Mouse (Mus musculus) right cerebral cortex, adult 18-20 months (tissue): ENCODE data around the gene Ykt6.

Experiments
- DNase-seq: peaks from one replicate; pipeline ENCODE4 v3.0.0; 2022; ENCODE audit warnings: mixed read lengths

Ykt6 gene

DNA sequence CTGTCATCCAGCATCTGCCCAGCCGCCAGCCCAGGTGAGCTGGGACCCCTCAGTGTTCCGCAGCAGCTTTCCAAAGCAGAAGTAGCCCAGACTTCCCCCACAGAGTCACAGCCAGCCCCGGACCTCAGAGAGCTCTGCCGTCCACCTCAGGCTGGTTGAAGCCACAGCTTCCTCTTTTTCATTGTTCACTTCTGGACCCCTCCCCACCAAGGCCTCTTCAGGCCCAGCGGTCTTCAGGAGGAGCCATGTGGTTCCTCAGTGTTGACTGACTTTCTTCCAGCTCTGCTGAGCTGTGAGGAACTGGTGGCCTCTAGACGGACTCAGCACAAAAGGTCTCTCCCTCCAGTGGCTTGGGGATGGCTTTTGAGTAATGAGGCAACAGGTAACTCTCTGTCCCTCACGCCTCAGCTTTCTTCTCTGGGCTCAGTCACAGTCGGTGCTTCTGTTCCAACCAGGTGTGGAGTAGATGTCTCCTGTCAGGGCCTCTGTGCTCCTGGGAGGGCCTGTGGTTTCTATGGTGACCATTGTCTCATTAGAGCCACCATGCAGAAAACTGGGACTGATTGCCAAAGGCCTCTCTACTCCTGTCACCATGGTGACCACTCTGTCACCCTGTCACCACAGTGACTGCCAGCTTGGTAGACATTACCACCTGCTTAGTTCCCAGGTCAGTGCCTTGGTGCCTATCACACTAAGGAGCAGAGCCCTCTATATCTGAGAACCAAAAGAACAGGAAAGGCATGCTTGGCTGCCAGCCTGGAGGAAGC lies 5.7 kb upstream of the Ykt6 start, which contains the start of gene Gck:
Gene Gck (minus strand): TSS at position 496 of the 767 bp plus-strand sequence.
- no peak for DNase-seq

GRCm38 (mm10) chr11:5952501-5952900 lies 3.0 kb upstream of the Ykt6 start:
- DNase-seq, result no peak

- no peak for DNase-seq
These were observed 2.2 kb upstream of the Ykt6 start for GRCm38 (mm10) chr11:5953130-5953765.

GRCm38 (mm10) chr11:5954435-5954834 lies 1.1 kb upstream of the Ykt6 start:
- DNase-seq, result no peak

GRCm38 (mm10) chr11:5954965-5955504 lies 458 bp upstream of the Ykt6 start:
- no peak for DNase-seq

GRCm38 (mm10) chr11:5960051-5960450 lies 4.6 kb downstream of the Ykt6 start:
- DNase-seq, result no peak

- no peak for DNase-seq
These were observed 10.4 kb downstream of the Ykt6 start for GRCm38 (mm10) chr11:5965865-5966264.

GRCm38 (mm10) chr11:5966751-5967150 lies 11.3 kb downstream of the Ykt6 start:
- DNase-seq, result no peak

DNA sequence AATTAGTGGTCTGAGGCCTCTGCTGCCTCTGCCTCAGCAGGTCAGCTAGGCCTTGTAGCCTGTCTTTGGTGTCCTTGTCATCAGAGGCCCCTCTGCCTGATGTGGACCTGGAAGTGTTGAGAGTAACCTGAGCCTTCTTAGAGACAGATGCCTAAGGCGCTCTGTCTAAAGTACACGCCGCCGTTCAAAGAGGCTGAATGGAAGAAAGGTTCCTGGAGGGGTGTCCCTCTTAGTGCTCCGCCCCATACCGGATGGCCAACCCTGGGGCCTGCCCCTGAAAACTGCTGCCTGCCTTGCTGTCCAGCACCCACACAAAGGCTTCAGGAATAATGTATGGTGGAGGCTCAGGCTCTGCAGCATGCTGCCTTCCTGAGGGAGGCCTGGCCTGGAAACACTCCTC lies 12.7 kb downstream of the Ykt6 start:
- no peak for DNase-seq

GRCm38 (mm10) chr11:5971202-5971601 lies 15.7 kb downstream of the Ykt6 start:
- no peak for DNase-seq

DNA sequence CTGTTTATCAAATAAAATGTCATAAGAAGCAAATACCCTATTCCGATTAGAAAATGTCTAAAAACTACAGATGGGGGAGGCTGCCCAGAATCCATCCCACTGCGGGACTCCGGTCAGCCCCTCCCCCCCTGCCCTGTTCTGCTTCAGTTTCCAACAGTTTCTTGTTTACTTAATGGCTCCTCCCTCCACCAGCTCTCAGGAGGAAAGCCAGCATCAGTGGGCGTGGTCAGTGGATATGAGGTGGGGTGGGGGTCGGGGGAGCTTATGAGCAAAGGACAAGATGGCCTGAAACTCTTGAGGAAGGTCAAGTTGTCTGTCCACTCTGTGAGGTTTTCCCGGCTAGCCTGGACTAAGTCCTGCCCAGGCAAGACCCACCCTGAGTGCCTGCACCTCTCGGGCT lies 17.7 kb downstream of the Ykt6 start:
- no peak for DNase-seq

DNA sequence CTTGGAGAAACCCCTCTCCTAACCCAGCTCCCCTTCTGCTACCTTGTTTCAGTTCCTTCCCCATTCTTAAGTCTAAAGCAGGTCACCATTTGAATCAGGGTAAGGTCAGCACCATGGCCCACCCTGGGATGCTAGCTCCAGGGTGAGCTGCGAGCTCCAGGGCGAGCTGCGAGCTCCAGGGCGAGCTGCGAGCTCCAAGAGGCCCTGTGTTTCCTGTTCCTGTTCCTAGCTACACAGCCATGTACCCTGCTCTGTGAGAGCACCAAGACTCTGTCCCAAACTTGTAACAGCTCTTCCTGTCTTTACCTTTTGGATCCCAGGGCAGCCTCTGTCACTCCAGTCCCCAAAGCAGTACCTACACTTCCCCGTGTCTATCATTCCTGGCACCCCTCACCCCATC lies 18.6 kb downstream of the Ykt6 start:
- DNase-seq, result no peak

GRCm38 (mm10) chr11:5975068-5975467 lies 19.6 kb downstream of the Ykt6 start:
- DNase-seq, result no peak

DNA sequence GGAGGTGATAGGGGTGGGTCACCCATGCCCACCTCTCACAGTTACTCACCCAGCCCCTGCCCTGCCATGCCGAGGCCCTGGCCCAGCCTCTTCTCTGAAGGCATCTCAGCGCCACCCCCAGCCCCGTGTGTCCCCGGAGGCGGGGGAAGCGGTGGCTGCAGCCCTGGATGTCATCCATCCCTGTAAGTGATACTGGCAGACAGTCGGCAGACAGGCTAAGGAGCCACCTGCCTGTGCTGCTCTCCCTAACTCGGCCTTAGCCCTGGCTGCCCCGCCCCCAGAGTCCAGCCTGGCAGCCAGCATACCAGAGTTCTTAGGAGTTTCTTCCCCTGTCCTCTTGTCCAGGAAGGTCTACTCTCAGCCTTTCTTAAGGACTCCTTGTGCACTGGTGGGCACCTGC lies 20.6 kb downstream of the Ykt6 start:
- DNase-seq, result no peak

DNA sequence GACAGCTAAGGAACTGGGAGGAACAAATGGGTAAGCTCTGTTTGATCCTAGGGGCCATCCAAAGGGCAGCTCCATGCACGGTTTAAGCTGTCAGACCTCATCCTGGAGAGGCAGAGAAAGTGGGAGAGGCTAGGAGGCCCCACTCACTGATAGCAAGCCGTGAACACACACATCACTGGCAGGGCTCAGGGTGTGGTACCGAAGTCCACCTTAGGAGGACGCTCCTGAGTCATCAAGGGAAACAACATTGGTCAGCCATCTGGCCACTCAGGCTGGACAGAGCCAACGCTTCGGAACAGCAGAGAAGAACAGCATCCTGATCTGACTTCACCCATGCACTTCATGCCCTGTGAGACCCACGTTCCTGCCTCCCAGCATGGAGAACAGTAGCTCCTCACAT lies 23.6 kb downstream of the Ykt6 start:
- DNase-seq, result no peak

DNA sequence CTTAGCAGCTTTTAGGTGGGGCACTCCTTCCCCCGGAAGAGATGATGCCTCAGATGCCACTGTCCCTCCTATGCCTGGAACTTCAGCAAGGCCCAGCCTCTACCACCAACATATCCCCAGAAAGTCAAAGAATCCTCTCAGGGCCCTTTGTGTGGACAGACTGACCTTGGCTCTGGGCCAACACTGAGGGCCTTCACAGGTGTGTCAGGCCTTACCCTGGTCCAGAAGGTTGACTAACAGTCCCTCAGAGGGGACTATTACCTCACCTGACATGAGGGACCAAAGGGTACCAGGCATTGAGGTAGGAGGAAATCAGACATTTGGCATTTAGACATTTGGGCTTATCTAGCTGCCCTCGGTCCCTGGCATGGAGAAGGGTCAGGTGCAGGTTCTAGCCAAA lies 24.6 kb downstream of the Ykt6 start:
- no peak for DNase-seq

DNA sequence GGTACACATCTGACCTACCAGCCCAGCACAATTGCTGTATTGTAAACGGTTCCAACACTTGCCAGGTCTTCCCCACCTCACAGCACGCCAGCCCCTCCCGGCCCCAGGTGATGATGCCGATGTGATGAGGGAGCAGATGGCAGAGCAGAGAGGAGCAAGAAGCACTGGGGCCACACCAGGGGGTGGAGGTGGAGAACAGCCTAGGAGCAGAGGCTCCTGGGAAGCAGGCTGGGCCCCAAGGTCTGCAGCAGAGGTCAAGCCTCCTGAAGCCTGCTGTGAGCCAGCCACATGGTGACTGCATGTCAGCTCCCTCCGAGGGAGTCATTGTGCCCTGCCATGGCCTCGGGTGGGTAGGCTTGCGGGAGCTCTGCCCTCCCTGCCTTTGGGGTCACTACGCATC lies 25.1 kb downstream of the Ykt6 start:
- no peak for DNase-seq

- no peak for DNase-seq
These were observed 25.8 kb downstream of the Ykt6 start for GRCm38 (mm10) chr11:5981323-5981722.

GRCm38 (mm10) chr11:5983629-5984028 lies 28.1 kb downstream of the Ykt6 start:
- no peak for DNase-seq

DNA sequence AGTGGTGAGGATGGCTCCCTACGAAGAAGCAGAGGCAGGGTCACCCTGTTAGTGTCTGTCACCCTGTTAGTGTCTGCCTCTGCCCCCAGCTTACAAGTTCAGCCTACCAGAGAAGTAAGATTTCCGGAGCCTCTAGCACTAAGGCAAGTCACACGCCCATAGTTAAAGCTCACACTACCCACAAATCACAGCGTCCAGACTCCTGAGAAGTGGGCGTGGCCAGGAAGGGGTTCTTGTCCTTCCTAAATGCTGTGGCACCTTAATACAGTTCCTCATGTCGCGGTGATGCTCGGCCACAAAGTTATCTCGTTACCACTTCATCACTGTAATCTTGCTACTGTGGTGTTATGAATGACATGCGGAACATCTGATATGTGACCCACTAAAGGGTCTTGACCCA lies 32.6 kb downstream of the Ykt6 start:
- no peak for DNase-seq

GRCm38 (mm10) chr11:5989954-5990593 lies 34.6 kb downstream of the Ykt6 start:
- no peak for DNase-seq

DNA sequence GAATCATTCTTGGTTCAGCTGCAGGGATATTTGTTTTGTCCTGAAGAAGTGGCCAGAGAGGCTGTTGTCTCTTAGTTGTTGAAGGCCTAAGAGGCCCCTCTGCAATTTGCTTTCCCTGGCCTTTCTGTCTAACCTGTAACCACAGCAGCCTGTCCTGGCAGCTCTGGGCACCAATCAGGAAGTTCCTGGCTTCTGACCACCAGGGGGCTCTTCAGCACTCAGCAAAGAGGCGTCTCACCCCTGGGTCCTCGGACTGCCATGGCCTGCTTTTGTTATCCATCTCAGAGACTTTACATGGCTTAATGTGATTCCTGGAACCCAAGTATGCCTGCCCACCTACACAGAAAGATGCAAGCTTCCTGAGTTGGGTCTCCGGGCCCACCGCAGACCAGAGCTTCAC lies 35.4 kb downstream of the Ykt6 start:
- DNase-seq, result no peak

- no peak for DNase-seq
These were observed 38.7 kb downstream of the Ykt6 start for GRCm38 (mm10) chr11:5994212-5994611.

GRCm38 (mm10) chr11:5994880-5995279 lies 39.4 kb downstream of the Ykt6 start:
- no peak for DNase-seq
